Mouse (Mus musculus) mesoderm, embryonic 11.5 days (tissue): ENCODE data around the gene Kcnj6.
A peak's percentile ranks its signal among the peaks of the same experiment; 100 is the strongest.
"Not testable (repeated sequence)": the region's sequence is repeated elsewhere in the genome, so short reads cannot be mapped to it uniquely, and the experiment has no call there.

Experiments used
- DNase-seq: peaks from one replicate; pipeline ENCODE4 v3.0.0-alpha.2; 2012; ENCODE audit warnings: low read depth, low spot score

Kcnj6 gene

GRCm38 (mm10) chr16:94850393-94850792 is 147.1 kb downstream of the Kcnj6 start:
- no peak for DNase-seq

DNA sequence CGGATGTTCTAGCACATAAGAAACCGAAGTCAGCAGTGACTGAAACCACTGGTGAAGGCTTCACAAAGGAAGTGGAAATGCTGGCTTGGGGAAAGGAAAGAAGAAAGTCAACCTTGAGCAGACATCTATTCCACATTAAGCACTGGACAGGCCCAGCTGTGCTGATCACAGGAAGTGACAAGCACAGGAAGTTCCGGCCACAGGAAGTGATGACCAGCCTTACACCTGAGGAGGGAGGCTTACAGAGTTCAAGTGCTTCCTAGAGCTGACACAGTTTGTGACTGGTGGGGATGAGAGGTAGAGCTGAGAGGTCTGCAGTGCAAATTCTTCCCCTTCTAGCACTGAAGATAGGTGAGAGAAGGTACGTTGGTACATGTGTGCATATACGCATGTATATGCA is 151.5 kb downstream of the Kcnj6 start:
- DNase-seq = no peak

GRCm38 (mm10) chr16:94844769-94845168 is 152.7 kb downstream of the Kcnj6 start:
- DNase-seq = no peak

DNA sequence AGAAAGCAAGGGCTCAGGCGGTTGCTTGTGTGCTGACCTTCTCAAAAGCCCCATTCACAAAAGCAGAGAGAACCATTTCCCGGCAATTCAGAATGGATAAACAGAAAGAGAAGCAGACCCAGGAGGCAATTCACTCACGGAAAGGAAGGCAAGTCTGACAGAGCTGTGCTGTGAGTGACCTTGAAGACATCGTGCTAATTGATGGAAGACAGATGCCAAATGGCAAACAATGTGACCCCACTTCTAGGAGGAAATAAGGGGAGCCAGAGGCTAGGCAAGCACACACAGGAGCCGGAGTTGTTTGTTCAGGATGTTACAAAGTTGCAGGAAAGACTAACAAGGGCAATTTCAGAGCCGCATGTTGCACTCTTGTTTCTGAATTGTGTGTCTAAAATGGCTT is 158.1 kb downstream of the Kcnj6 start:
- peak; percentile 19 for DNase-seq

DNA sequence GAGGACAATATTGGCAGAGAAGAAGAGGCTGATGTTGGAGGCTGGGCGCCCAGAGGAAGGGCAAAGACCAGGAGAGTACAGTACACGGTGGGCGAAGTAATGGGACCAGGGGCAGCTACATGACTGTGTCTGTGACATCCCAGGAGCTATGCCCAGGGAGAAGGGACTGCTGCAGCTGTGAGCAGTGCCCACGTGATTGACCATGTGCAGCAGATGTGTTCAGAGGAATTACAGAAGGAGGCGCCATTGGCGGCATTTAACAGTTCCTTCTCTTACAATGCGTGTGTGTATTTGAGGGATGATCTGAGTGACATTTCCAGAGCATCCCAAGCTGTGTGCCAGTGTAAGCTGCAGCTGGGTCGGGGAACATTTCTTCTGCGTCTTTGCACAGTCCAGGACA is 159.6 kb downstream of the Kcnj6 start:
- no peak for DNase-seq

- DNase-seq = no peak
These were observed 163.0 kb downstream of the Kcnj6 start for GRCm38 (mm10) chr16:94834502-94834901.

DNA sequence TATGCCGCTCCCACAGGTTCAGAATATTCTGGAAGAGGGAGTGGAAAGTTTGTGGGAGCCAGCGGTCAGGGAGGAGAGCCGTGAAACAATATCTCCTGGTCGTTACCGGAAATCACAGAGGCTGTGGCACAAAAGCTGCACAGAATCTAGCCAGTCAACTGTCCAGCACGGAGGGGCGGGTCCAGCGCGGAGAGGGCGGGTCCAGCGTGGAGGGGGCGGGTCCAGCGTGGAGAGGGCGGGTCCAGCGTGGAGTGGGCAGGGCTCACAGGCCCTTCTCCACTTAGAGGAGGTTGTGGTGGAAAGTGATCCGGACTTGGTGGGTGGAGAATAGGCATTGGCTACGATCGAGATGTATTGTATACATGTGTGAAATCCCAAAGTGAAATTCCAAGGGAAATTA is 169.3 kb downstream of the Kcnj6 start:
- DNase-seq = no peak

- DNase-seq = no peak
These were observed 170.4 kb downstream of the Kcnj6 start for GRCm38 (mm10) chr16:94827092-94827585.

- DNase-seq = no peak
These were observed 172.2 kb downstream of the Kcnj6 start for GRCm38 (mm10) chr16:94825274-94825673.

DNA sequence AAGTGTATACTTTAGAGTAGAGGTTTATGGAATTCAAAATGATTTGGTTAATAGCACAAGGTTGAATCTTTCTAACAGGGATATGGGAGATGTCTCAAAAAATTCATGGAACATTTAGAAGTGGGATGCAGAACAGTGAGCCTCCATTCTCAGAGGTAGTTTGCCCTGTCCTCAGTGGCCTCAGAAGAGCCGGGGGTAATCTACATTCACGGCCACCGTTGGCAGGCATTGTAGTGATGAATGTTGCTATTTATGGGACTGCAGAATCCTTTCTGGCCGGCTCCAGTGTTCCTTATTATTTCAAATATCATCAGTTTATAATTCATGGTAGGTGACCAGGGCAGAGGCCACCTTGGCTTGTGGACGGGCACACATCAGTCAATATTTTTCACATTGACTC is 174.9 kb downstream of the Kcnj6 start:
- DNase-seq = no peak

DNA sequence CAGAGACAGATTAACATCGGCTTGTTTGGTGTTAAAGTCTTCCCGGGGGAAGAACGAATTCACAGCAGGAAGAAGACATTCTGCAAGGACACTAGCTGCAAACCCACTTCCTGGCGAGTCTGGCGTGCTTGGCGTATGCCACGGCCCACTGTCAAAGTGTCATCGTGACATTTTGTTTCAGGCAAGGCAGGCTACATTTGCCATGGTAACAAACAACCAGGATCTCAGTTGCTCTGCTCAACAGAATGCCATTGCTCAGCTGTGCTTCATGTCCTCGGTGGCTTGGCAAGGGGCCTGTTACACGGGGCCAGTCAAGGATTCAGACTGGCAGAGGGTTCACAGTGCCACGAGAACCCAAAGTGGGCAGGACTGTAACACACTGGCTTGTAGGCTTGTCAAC is 175.9 kb downstream of the Kcnj6 start:
- no peak for DNase-seq

DNA sequence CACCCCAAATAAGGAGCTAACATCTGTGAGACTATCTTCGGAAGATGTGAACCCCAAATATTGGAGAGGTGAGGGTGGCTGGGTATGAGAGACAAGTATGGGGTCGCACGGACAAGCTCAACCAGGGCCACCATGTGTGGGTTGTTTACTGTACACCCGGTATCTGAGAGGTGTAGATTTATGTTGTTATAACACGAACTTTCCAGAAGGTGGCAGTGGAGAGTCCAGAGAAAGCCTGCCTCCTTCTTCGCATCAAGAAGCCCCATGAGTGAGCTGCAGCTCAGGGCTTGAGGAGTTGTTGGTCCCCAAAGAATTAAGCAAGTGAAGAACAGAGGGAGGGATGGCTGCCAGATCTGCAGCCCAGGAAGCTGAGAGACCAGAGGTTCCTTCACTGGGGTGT is 181.1 kb downstream of the Kcnj6 start:
- peak; percentile 76 for DNase-seq

DNA sequence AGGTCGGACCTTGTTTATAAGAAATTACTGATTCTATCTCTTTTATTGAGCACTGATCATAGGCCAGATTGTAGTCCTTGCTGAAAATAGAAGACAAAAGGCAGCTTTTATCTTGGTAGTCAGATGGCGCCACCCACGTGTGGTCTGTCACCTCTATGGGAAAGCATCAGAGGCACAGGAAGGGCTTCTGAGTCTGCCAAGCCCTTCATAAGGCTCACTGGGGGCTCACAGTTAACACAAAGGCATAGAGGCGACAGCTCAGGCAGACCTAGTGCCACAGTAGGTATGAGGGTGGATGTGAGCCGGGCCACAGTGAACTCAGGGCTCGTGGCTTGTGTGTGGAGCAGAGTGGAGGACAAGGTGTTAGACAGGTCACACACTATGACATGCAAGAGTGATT is 181.6 kb downstream of the Kcnj6 start:
- DNase-seq = no peak

GRCm38 (mm10) chr16:94809286-94809685 is 188.2 kb downstream of the Kcnj6 start:
- DNase-seq = not testable (repeated sequence)

DNA sequence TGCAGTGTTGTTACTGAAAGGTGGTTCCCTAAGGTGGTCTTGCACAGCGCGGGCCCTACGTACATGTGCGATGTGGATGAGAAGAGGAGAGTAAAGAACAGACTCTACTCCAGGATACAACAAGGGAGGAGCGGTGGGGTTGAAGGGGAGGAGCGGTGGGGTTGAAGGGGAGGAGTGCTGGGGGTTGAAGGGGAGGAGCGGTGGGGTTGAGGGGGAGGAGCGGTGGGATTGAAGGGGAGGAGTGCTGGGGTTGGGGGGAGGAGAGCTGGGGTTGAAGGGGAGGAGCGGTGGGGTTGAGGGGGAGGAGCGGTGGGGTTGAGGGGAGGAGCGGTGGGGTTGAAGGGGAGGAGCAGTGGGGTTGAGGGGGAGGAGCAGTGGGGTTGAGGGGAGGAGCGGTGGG is 199.3 kb downstream of the Kcnj6 start:
- no peak for DNase-seq

DNA sequence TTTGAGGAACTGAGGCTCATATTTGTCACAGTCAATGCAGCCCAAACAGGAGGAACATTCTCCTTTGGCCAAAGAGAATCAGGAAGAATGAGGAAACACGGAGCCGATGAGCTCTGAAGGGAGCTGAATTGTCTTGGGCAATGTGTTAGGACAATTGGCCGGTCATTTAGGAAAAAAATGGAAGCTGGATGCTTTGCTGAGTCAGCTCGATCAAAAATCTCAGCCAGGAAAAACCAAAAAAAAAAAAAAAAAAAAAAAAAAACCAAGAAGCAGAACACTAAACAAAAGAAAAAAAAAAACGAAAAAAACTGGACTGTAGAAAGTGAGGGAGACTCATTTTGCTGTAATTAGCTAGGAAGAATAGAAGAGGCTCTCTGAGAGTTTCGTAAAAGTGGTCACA is 200.1 kb downstream of the Kcnj6 start:
- DNase-seq = no peak

DNA sequence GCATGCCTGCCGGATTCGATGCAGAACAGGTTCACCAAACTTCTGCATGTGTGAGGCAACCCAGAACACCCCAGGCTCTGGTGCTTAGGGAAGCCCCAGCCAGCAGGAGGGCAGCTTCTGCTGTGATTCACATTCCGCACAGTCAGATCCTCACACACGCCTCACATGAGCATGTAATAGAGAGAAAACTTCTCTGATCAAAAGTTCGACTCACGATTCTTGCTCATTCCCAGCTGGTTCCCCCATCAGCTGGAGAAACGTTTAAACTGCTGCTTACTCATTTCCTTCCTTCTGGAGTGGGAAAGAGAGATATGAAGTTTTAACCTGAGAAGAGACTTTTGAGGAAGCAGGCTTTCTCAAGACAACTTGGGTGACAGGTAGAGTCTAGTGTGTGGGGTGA is 204.5 kb downstream of the Kcnj6 start:
- no peak for DNase-seq

DNA sequence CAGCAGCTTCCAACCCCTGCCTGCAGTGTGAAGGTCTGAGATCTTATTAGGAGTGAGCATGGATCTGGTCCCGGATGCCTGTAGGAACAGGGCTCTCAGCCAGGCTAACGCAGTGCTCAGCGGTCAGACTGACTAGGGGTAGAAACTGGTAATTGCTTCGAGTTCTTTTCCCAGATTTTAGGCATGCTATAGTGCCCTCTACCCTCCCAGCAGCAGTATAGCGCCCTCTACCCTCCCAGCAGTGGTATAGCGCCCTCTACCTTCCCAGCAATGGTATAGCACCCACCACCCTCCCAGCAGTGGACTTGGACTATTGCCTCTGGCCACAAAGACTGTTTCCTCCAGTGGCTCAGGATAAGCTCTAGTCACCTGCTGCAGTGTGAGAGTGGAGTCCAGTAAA is 207.5 kb downstream of the Kcnj6 start:
- peak; percentile 41 for DNase-seq

GRCm38 (mm10) chr16:94788716-94789115 is 208.8 kb downstream of the Kcnj6 start:
- DNase-seq = no peak

DNA sequence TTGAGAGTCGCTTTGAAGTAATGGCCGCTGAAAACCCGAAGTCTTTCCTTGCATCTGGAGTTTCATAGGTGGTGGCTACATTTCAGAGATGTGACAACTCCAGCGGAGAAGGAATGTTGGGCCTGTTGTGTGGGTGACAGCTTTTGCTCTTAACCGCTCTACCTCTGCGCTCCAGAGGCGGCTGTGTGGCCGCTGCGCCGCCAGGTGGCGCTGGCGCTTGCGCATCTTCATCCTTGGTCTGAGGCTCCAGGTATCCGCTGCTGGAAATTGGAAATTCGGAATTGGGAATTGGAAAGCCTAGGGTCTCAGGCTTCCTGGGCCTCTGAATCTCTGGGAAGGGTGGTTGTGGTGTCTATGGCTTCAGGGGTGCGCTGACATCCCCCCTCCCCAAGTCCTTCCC is 209.3 kb downstream of the Kcnj6 start:
- peak; percentile 79 for DNase-seq

- no peak for DNase-seq
These were observed 211.6 kb downstream of the Kcnj6 start for GRCm38 (mm10) chr16:94785873-94786272.

DNA sequence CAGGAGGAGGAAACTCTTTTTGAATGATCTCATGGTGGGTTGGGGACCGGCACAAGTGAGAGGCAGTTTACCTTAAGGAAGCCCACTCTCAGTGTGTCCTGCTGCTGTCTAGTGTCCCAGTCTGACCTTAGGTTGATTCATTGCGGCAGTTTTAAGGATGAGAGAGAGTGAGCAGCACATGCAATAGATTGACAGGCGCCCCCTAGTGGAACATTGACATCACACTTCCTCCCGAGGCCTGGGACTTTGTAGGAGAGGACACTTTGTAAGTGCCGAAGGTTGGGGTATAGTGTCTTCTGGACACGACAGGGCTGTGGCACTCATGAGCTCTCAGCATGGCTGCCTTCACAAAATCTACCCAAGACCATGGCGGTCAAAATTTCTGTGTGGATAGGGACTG is 213.8 kb downstream of the Kcnj6 start:
- DNase-seq = no peak

DNA sequence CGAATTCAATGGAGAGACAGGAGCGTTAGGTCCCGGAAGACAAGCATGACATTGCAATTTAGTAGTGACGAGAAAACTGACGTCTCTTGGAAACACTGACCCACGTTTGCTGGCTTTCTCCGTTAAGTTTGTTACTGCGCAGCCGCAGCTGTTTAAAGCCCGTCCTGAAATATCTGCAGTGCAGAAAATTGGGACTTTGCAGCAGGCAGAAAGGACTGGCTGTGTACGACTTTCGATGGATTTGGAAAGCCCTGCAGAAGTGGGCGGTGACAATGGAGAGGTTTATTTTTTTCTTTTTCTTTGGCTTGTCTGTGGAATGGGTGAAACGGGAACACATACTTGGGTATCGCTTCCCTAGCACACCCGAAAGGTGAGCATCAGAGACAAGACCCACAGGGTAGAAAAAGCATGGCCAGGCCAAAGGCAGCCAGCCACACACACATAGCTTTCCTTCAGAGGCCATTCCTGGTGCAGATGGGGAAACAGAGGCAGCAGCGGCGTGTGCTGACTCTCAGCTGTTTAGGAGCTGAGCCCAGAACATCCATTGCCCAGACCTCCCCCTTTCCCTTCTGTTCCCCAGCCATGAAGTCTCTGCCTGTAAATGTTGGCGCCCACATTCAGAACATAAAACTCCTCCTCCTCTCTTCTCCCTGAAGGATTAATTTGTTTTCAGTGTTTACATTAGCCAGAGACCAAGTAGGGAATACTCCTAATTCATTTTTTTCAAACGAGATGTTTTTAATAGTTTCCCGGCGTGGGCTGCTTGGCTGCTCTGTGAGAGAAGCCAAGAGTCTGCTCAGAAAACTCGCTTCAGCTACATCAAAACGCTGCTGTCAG is 215.2 kb downstream of the Kcnj6 start:
- no peak for DNase-seq

DNA sequence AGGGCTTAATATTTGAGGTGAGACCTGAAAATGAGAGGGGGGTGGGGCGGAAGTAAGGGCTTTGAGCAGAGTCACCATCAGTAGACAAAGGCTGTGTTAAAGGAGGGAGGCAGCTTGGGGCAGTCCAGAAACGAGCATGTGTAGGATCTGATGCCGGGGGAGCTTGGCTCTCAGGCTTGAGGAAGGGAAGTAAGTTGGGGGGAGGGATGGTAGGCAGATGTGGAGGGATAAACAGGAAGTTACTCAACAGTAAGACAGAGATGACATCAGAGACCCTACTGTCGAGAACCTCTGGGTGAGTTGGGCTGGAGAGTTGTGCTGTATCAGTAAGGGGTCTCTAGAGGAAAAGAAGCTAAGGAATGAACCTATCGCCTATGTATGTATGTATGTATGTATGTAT is 223.6 kb downstream of the Kcnj6 start:
- DNase-seq = no peak
